Mouse (Mus musculus): ENCODE data around the gene Spg7.

GRCm38 (mm10) chr8:123146390-123146789 is 83.6 kb downstream of the Spg7 start:
- no peak for TF ChIP-seq GATA1 (IDR thresholded peaks at IDR 0.05; ENCODE audit: low read depth, low read length)
- no peak for TF ChIP-seq ZNF384 (IDR thresholded peaks at IDR 0.05; ENCODE audit: low read depth, low read length)
- TF ChIP-seq POLR2AphosphoS2 (IDR thresholded peaks at IDR 0.05; ENCODE audit: low read length): no peak
- TF ChIP-seq HCFC1 (IDR thresholded peaks at IDR 0.05; ENCODE audit: low read depth, low read length): no peak
- TF ChIP-seq MAZ (IDR thresholded peaks at IDR 0.05; ENCODE audit: low read depth, low read length): no peak

Data from MEL (cell line).